Comparison of ENCODE assay signal across 8 mouse cellular contexts in genomic region chr2:27079152-27079584, GRCm38 (mm10). TPM values are rescaled to one million over a fixed set of nuclear protein-coding genes. Genes with fewer than 3 reads are reported as not detected.
DNase-seq lines count a peak whose midpoint lies in the region; ATAC-seq and TF ChIP-seq lines count a peak whose summit lies in the region.

Gene Adamtsl2, plus strand, starts transcription at chr2:27079379.

- no peaks in the 10 kb centered on the region for H3K9me3 ChIP-seq in forebrain, embryonic 13.5 days (replicated peaks)
- no peaks in the 10 kb centered on the region for H3K9me3 ChIP-seq in heart, embryonic 15.5 days (replicated peaks)
- H3K9me3 ChIP-seq in kidney, postnatal 0 days (replicated peaks; ENCODE audit: low read length) = no peaks in the 10 kb centered on the region
- no peaks in the 10 kb centered on the region for H3K9me3 ChIP-seq in liver, embryonic 11.5 days (ENCODE audit: control insufficient read depth, low read length)
- no peaks in the 10 kb centered on the region for H3K9me3 ChIP-seq in neural tube, embryonic 12.5 days

- WGBS in spleen, adult 2 months = under 1% methylated on average over 10 of the region's 10 CpGs
- WGBS in forebrain, embryonic 13.5 days = 3% methylated on average over 10 of the region's 10 CpGs
- WGBS in heart, embryonic 15.5 days = 1% methylated on average over 10 of the region's 10 CpGs
- under 1% methylated on average over 10 of the region's 10 CpGs for WGBS in kidney, postnatal 0 days
- WGBS in liver, embryonic 11.5 days = 2% methylated on average over 10 of the region's 10 CpGs
- 2% methylated on average over 10 of the region's 10 CpGs for WGBS in neural tube, embryonic 12.5 days

- no peaks in the 10 kb centered on the region for H3K36me3 ChIP-seq in spleen, adult 2 months (ENCODE audit: control insufficient read depth, insufficient read depth, low read length)
- H3K36me3 ChIP-seq in forebrain, embryonic 13.5 days (ENCODE audit: poor library complexity, severe bottlenecking) = no peaks in the 10 kb centered on the region
- no peaks in the 10 kb centered on the region for H3K36me3 ChIP-seq in heart, embryonic 15.5 days
- no peaks in the 10 kb centered on the region for H3K36me3 ChIP-seq in kidney, postnatal 0 days (ENCODE audit: insufficient read depth, low read length)
- H3K36me3 ChIP-seq in liver, embryonic 11.5 days (ENCODE audit: control insufficient read depth, insufficient read depth, low read length) = no peaks in the 10 kb centered on the region
- H3K36me3 ChIP-seq in neural tube, embryonic 12.5 days = no peaks in the 10 kb centered on the region

- no peak within 1 kb of the TSS for H3K9ac ChIP-seq in forebrain, embryonic 13.5 days
- H3K9ac ChIP-seq in heart, embryonic 15.5 days = peak within 1 kb of the TSS; percentile 20; the same call in 1 of the 2 replicates
- no peak within 1 kb of the TSS for H3K9ac ChIP-seq in kidney, postnatal 0 days (ENCODE audit: low read depth, low read length)
- no peak within 1 kb of the TSS for H3K9ac ChIP-seq in liver, embryonic 11.5 days (ENCODE audit: low read depth, low read length)
- H3K9ac ChIP-seq in neural tube, embryonic 12.5 days = no peak within 1 kb of the TSS

- TF ChIP-seq CTCF in spleen, adult 2 months (IDR thresholded peaks at IDR 0.05; ENCODE audit: extremely low read depth, insufficient read depth, insufficient read length, insufficient replicate concordance) = no peak
- peak; percentile 29; the same call in 1 of the 2 replicates for TF ChIP-seq CTCF in kidney, postnatal 0 days (IDR thresholded peaks at IDR 0.05; ENCODE audit: low read depth)

- peaks cover 14% of the 10 kb centered on the region; the same call in 1 of the 2 replicates for H3K4me1 ChIP-seq in spleen, adult 2 months (ENCODE audit: control insufficient read depth, insufficient read depth, insufficient read length)
- H3K4me1 ChIP-seq in forebrain, embryonic 13.5 days = peaks cover 28% of the 10 kb centered on the region
- H3K4me1 ChIP-seq in heart, embryonic 15.5 days (replicated peaks) = peaks cover 50% of the 10 kb centered on the region
- H3K4me1 ChIP-seq in kidney, postnatal 0 days (replicated peaks; ENCODE audit: insufficient read depth, low read length) = peaks cover 25% of the 10 kb centered on the region
- H3K4me1 ChIP-seq in liver, embryonic 11.5 days (replicated peaks; ENCODE audit: control insufficient read depth, insufficient read depth, low read length) = peaks cover 8% of the 10 kb centered on the region
- peaks cover 23% of the 10 kb centered on the region for H3K4me1 ChIP-seq in neural tube, embryonic 12.5 days

- H3K4me3 ChIP-seq in spleen, adult 2 months (ENCODE audit: extremely low read depth, insufficient read depth, insufficient read length) = no peak within 1 kb of the TSS; the same call in 1 of the 2 replicates
- H3K4me3 ChIP-seq in forebrain, embryonic 13.5 days = no peak within 1 kb of the TSS
- peak within 1 kb of the TSS; percentile 28 for H3K4me3 ChIP-seq in heart, embryonic 15.5 days
- H3K4me3 ChIP-seq in kidney, postnatal 0 days (replicated peaks; ENCODE audit: low read depth, low read length) = no peak within 1 kb of the TSS
- no peak within 1 kb of the TSS for H3K4me3 ChIP-seq in liver, embryonic 11.5 days (ENCODE audit: low read depth, low read length)
- H3K4me3 ChIP-seq in neural tube, embryonic 12.5 days = peak within 1 kb of the TSS; percentile 7; the same call in 1 of the 2 replicates

- peak in 1 of 2 experiments; percentile 30 for DNase-seq in spleen, adult 2 months (ENCODE audit: low read depth in 1 of 2, low spot score in 2 of 2)
- no peak for DNase-seq in spleen, postnatal 4 days (ENCODE audit: low spot score in 2 of 2)
- DNase-seq in kidney, postnatal 0 days (ENCODE audit: low spot score) = peak; percentile 91
- no peak for DNase-seq in liver, embryonic 11.5 days (ENCODE audit: low spot score)
- DNase-seq in thymus, postnatal 10 days (ENCODE audit: low spot score in 2 of 2) = peak; percentile 65 to 69

- no peak for TF ChIP-seq POLR2A in spleen, adult 2 months (IDR thresholded peaks at IDR 0.05; ENCODE audit: low read depth, low read length)

- peak within 1 kb of the TSS; percentile 26; the same call in 1 of the 2 replicates for H3K27ac ChIP-seq in spleen, adult 2 months (ENCODE audit: insufficient read depth, low read length)
- H3K27ac ChIP-seq in forebrain, embryonic 13.5 days = peak within 1 kb of the TSS; percentile 55
- peak within 1 kb of the TSS; percentile 51 for H3K27ac ChIP-seq in heart, embryonic 15.5 days
- no peak within 1 kb of the TSS for H3K27ac ChIP-seq in kidney, postnatal 0 days
- H3K27ac ChIP-seq in liver, embryonic 11.5 days (ENCODE audit: low read depth, low read length) = no peak within 1 kb of the TSS
- H3K27ac ChIP-seq in neural tube, embryonic 12.5 days = 0 out of 2 replicates have a peak within 1 kb of the TSS, but pooled peaks have one; percentile 20

- peak within 1 kb of the TSS; percentile 21 for H3K4me2 ChIP-seq in forebrain, embryonic 13.5 days
- peak within 1 kb of the TSS; percentile 51 for H3K4me2 ChIP-seq in heart, embryonic 15.5 days
- H3K4me2 ChIP-seq in kidney, postnatal 0 days (ENCODE audit: low read length) = peak within 1 kb of the TSS; percentile 38
- peak within 1 kb of the TSS; percentile 34 for H3K4me2 ChIP-seq in liver, embryonic 11.5 days
- H3K4me2 ChIP-seq in neural tube, embryonic 12.5 days (replicated peaks) = peak within 1 kb of the TSS; percentile 44

- no peaks in the 10 kb centered on the region for H3K27me3 ChIP-seq in spleen, adult 2 months (ENCODE audit: control insufficient read depth, insufficient read depth, low read length)
- no peaks in the 10 kb centered on the region for H3K27me3 ChIP-seq in forebrain, embryonic 13.5 days
- peaks cover 11% of the 10 kb centered on the region for H3K27me3 ChIP-seq in heart, embryonic 15.5 days
- no peaks in the 10 kb centered on the region for H3K27me3 ChIP-seq in kidney, postnatal 0 days (ENCODE audit: insufficient read depth, low read length)
- H3K27me3 ChIP-seq in liver, embryonic 11.5 days (replicated peaks; ENCODE audit: control insufficient read depth, insufficient read depth, low read length) = peaks cover 11% of the 10 kb centered on the region; the same call in 1 of the 2 replicates
- H3K27me3 ChIP-seq in neural tube, embryonic 12.5 days (replicated peaks) = 0 out of 2 replicates have a peak, but pooled peaks cover 2% of the 10 kb centered on the region

- peak; percentile 76 for ATAC-seq in forebrain, embryonic 13.5 days
- peak; percentile 87 for ATAC-seq in heart, embryonic 15.5 days (replicated peaks; ENCODE audit: insufficient number of reproducible peaks, insufficient read depth, low FRiP score, low read depth)
- peak; percentile 55 for ATAC-seq in kidney, postnatal 0 days (replicated peaks; ENCODE audit: low FRiP score, low read depth)
- no peak; the same call in 1 of the 2 replicates for ATAC-seq in liver, embryonic 11.5 days (replicated peaks; ENCODE audit: low FRiP score)
- peak; percentile 65 for ATAC-seq in neural tube, embryonic 12.5 days (ENCODE audit: low FRiP score, low read depth)

RNA-seq across cellular contexts. Expression of gene Adamtsl2, which starts in this region (rescaled TPM):
- polyA plus RNA-seq in spleen, adult 2 months (2012; rRNA removed) = 33.6 and 45.1 TPM in 2 replicates
- polyA plus RNA-seq in forebrain, embryonic 13.5 days (2015; fragmentation: Nextera tagmentation; extraction: Ambion mirVana) = 5.7 and 7.6 TPM in 2 replicates
- polyA plus RNA-seq in heart, embryonic 15.5 days (2015; fragmentation: Nextera tagmentation; extraction: Ambion mirVana) = 12.3 and 13.8 TPM in 2 replicates
- 0.80 and 0.83 TPM in 2 replicates for polyA plus RNA-seq in kidney, postnatal 0 days (2015; fragmentation: Nextera tagmentation; extraction: Ambion mirVana)
- polyA plus RNA-seq in liver, embryonic 11.5 days (2014; fragmentation: Nextera tagmentation; extraction: Ambion mirVana) = 1.8 and 3.5 TPM in 2 replicates
- 6.4 and 9.3 TPM in 2 replicates for polyA plus RNA-seq in neural tube, embryonic 12.5 days (2016; fragmentation: Nextera tagmentation; extraction: Ambion mirVana)

Comparison
In these comparisons a context has a peak if more than half of its experiments do, and no peak if none do; other contexts are left out.
1. Peak in DNase-seq, ATAC-seq and H3K4me2 ChIP-seq in kidney, postnatal 0 days; RNA of the gene not detected or under 1 TPM.
2. DNase-seq: peak in thymus, postnatal 10 days (2 of 2); none in spleen, postnatal 4 days (0 of 2) and liver, embryonic 11.5 days (single experiment).
3. H3K27ac ChIP-seq: peak in spleen, adult 2 months (single experiment), forebrain, embryonic 13.5 days (single experiment), heart, embryonic 15.5 days (single experiment) and neural tube, embryonic 12.5 days (single experiment); none in kidney, postnatal 0 days (single experiment) and liver, embryonic 11.5 days (single experiment).
4. H3K4me3 ChIP-seq: peak in heart, embryonic 15.5 days (single experiment) and neural tube, embryonic 12.5 days (single experiment); none in spleen, adult 2 months (single experiment), forebrain, embryonic 13.5 days (single experiment), kidney, postnatal 0 days (single experiment) and liver, embryonic 11.5 days (single experiment).
5. Peak in every context shown above with its lines, with median percentiles within 50 percentile points of each other: H3K4me2 ChIP-seq.